Mouse (Mus musculus) brain, embryonic 14.5 days (tissue): ENCODE results near the gene Msh4.

Experiments
- CTCF ChIP-seq: fragments of 200-500 bp; IDR thresholded peaks from 2 replicates; pipeline ENCODE4 v1.5.1; 2012; ENCODE audit warnings: inconsistent platforms, mild to moderate bottlenecking, moderate library complexity, borderline replicate concordance; ENCODE audit not compliant: insufficient read depth, insufficient read length; ENCODE audit errors: extremely low read depth
- POLR2A ChIP-seq: fragments of 200-500 bp; IDR thresholded peaks from 2 replicates; pipeline ENCODE4 v1.6.1; 2012; ENCODE audit warnings: mild to moderate bottlenecking, inconsistent platforms, borderline replicate concordance; ENCODE audit not compliant: poor library complexity, insufficient read depth, insufficient read length, severe bottlenecking; ENCODE audit errors: extremely low read depth

DNA sequence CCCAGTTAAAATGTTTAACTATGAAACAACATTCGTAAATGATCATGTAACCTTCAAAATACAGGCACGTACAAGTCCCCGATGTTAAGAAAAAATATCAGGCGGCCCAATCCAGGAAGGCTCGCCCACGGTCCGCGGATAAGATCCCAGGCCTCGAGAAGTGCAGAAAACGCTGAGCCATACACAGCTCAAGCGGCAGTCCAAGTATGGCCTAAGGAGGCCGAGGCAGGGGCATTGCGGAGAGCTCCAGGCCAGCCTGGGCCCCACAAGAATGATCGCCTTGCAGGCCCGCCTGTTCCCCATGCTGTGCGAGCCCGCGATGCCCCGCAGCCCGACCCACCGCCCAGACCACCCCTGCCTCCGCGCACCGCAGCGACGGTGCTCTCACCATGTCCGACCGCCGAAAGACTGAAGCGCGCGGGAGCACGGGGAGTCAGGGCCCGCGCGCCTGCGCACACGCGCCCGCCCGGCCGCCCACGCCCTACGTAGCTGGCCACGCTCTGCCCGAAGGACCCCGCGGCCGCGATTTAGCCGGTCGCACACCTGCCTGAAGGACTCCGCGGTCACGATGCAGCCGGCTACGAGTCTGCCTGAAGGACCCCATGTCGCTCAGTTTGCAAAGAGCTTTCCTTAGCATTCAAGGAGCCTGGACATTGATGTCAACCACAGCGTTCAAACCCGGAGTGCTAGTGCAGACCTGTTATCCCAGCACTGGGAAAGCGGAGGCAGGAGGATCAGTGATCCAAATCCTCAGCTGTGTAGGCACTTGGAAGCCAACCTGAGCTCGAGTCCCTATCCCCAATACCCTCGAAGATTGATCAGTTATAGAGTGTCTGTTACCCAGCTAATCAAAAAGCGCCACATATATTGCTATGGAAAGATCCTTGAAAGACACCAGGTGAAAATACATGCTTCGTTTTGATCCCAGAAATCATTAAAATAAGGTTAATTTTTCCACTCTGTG, 6.9 kb upstream of the Msh4 start, which contains the start of gene Rabggtb:
- TF ChIP-seq POLR2A (peak; percentile 89), CTCF (no peak)
